Mouse (Mus musculus) right cerebral cortex, postnatal 36 days (tissue): ENCODE data around the gene Cntd1.

ENCODE experiments used
- DNase-seq, 2 experiments: peaks; one replicate each; pipeline ENCODE4 v3.0.0; 2022; ENCODE audit warnings: low spot score in 2 of 2, mixed read lengths in 1 of 2

Gene Cntd1

DNA sequence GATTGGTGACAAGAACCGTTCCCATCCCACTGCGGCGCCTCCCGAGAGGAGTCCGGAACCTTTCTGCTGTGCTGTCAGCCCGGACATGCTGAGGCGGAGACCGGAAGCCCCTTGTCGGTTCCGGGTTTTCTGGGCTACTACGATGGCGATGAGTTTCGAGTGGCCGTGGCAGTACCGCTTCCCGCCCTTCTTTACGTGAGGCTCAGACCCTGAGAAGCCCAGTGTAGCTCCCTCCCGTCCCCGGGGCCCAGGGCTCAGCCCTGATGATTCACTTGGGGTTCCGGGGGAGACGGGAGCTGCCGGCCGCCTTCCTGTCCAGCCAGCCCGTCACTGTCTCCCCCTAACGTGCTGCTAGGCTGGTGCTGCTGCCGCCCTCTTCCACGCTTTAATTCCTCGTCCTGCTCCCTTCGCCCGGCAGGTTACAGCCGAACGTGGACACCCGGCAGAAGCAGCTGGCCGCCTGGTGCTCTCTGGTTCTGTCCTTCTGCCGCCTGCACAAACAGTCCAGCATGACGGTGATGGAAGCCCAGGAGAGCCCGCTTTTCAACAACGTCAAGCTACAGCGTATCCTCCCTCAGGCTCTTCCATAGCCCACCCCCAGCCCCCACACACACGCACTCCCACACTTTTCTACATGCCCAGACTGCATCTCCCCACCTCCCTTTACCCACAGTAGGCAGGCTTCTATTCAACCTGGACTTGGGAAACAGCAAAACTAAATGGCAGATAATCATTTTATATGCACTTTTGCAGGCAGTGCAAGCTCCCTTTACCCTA is 25.0 kb upstream of the Cntd1 start, which contains the start of gene Vps25:
Gene Vps25, plus strand, starts transcription at position 95 of the 777 bp plus-strand sequence.
- DNase-seq = peak; percentile 69 to 72

- DNase-seq = no peak
These were observed 22.7 kb upstream of the Cntd1 start for GRCm38 (mm10) chr11:101255826-101256775.

- DNase-seq = peak; percentile 71 to 79
These were observed 19.5 kb upstream of the Cntd1 start for GRCm38 (mm10) chr11:101259261-101259712.

DNA sequence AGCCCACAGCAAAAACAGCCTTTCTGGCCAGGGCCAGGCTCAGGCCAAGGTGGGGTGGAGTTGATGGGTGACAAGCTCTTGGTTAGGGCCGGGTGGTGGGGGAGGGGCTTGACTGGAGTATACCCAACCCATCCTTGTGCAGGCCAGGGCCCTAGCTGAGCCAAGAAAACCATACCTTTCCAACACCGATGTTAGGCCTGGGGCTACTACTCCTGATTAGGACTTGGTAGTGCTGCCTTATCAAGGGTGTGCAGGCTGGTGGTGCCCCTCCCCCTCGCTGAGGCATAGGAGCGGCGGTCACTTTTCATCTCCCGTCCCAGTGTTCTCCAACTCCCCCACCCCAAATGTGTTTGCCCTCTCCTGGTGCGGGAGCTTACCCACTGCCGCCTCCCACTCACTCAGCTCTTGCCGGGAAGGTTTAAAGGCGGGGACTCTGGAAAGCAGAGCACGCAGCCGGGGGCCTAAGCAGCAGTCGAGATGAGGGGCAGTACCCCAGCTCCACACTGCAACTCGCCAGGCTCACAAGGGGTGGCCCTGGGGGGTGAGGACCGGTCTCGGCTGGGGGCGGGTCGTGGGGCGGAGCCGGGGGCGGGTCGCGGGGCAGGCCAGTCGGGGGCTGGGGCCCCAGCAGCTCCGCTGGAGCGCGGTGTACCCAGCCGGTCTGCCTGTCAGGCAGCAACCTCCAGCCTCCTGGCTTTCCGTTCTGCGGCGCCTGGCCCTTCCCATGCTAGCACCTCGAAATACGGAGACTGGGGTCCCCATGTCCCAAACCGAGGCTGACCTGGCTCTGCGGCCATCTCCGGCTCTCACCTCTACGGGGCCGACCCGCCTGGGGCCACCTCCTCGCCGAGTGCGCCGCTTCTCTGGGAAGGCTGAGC is 18.6 kb upstream of the Cntd1 start, which contains the start of gene Wnk4:
Gene Wnk4, plus strand, starts transcription at position 620 of the 878 bp plus-strand sequence.
- no peak for DNase-seq

- DNase-seq = no peak
These were observed 17.9 kb upstream of the Cntd1 start for GRCm38 (mm10) chr11:101260826-101261380.

DNA sequence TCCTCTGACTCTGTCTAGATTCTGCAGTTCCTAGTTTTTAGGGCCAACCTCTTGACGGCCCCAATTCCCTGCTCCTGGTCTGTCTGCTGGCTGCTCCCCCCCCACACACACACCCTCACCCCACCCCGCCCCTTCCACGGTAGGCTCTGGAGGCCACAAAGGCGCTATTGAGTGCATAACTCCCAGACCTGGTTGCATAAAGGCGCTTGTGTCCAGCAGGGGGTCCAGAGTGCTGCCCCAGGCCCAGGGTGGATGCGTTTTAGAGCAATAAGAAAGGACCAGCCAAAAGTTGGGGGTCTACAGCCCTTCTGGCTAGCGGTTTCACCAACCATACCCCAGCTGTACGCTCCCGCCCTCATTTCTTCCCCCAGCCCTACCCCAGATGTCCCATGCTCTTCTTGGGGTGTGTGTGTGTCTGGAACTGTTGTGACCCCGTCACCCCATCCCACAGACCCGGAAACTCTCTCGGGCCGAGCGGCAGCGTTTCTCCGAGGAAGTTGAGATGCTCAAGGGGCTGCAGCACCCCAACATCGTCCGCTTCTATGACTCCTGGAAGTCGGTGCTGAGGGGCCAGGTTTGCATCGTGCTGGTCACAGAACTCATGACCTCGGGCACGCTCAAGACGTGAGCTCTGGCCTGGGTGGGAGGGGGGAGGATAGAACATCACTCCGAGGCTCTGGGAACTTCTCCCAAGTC is 16.4 kb upstream of the Cntd1 start:
- DNase-seq = no peak

GRCm38 (mm10) chr11:101263138-101263988 is 15.4 kb upstream of the Cntd1 start:
- DNase-seq = no peak

DNA sequence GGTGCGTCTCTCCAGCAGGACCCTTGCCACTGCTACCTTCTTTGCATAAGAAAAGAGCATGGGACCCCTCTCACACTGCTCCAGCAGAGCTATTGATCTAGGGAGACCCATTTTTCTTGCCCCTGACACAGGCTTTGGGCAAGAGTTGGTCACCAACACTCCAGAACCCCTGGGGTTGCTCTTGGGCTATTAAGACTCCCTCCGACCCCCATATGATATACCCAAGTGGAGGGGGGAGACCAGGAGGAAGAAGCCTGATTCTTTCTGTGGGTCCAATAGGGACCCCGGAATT is 14.9 kb upstream of the Cntd1 start:
- no peak for DNase-seq

- no peak for DNase-seq
These were observed 13.8 kb upstream of the Cntd1 start for GRCm38 (mm10) chr11:101264954-101265471.

- no peak for DNase-seq
These were observed 12.9 kb upstream of the Cntd1 start for GRCm38 (mm10) chr11:101265906-101266305.

- DNase-seq = no peak
These were observed 9.2 kb upstream of the Cntd1 start for GRCm38 (mm10) chr11:101269577-101270116.

DNA sequence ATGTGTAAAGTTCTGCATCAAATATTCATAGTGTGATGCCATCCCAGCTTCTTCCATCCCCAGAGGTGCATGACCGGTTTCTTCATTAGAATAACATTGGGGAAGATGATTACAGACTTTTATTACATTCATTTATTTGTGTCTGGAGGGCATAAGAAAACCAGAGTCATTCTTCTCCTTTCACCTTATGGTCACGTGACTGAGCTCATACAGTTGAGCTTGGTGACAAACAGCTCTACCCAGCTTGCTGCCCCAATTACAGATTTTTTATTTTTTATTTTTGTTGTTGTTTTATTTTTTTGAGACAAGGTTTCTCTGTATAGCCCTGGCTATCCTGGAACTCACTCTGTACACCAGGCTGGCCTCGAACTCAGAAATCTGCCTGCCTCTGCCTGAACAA is 6.4 kb upstream of the Cntd1 start:
- DNase-seq = no peak

GRCm38 (mm10) chr11:101275309-101275708 is 3.5 kb upstream of the Cntd1 start:
- no peak for DNase-seq

DNA sequence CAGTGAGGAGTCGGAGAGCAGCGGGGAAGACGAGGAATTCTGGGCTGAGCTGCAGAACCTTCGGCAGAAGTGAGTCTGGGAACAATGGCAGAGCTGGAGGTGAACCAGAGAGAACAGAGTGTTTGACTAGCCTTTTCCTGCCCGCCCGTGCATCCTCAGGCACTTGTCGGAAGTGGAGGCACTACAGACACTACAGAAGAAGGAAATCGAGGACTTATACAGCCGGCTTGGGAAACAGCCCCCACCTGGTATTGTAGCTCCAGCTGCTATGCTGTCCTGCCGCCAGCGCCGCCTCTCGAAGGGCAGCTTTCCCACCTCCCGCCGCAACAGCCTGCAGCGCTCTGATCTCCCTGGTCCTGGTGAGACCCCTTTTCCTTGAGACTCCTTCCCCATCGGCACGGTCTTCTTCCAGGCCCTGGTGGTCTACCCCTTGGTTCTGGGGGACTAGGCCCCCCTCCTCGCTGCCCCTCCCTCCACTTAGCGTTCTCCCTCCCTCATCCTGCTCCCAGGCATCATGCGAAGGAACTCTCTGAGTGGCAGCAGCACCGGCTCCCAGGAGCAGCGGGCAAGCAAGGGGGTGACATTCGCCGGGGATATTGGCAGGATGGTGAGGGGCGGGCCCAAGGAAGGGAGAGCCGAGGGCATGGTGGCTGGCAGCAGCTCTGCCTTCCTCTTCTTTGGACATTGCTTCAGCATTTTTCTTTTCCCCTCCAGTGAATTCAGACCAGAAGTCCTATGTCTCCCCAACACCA is 2.3 kb upstream of the Cntd1 start:
- no peak for DNase-seq

DNA sequence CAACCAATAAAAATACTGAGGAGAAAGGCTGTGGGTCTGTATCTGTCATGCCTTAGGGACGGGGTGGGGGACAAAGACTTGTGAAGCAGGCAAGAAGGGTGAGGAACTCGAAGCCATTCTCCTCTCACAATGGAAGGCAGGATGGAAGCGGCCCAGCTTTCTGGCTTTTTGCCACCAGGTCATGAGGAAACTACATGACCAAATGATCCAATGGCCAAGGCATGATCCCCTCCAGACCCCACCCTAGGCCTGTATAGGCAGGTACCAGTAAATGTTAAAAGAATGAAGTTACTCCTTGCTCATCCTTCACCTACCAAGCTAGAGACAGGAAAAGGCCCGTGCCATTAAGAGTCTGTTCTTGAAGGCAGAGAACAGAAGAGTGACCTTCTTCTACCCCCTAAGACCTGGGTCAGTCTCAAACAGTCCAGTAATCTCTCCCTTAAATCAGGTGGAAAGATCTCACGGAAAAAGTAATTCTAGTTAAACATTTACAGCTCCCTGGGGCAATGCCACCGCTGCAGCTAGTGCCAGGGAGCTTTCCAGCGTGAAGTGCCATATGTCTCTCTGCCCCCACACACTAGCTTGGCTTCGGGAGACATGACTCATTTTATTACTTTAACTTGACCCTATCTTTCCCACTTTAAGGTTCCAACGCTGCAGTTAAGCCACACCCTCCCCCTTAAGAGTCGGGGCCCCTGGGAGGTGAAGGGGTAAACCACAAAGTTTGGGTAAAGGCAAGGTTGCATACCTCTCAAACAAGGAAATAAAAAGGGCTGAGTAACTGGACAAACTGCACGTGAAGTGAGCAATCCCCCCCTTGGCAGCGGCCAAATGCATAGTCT is 1.2 kb upstream of the Cntd1 start:
- DNase-seq = no peak

- no peak for DNase-seq
These were observed 369 bp downstream of the Cntd1 start for GRCm38 (mm10) chr11:101279193-101279569.

GRCm38 (mm10) chr11:101280837-101281236 is 2.0 kb downstream of the Cntd1 start:
- DNase-seq = no peak

- DNase-seq = no peak
These were observed 4.1 kb downstream of the Cntd1 start for GRCm38 (mm10) chr11:101282896-101283295.
